Mouse (Mus musculus) embryo, embryonic 10.5 days (tissue): Measurements from ENCODE around the gene Hspg2.

Experiments used
- DNase-seq: peaks from one replicate; pipeline ENCODE4 v3.0.0-alpha.2; 2015; ENCODE audit warnings: low spot score

Hspg2 gene

DNA sequence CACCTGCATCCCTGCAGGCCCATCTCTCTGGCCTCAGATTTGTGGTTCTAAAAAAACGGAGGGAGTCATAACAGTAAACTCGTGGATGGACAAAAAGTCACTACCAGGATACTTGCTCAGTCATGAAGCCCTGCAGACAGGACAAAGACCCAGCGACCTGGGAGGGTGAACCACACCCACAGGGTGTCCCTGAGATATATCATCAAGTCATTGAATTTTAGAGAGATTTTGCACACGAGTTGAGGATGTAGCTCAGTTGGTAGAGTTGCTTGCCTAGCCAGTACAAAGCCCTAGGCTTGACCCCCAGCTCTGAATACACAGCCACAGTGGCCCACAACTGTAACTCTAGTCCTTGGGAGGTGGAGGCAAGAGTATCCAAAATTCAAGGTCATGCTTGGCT is 7.4 kb upstream of the Hspg2 start:
- DNase-seq = no peak

- no peak for DNase-seq
Observed at GRCm38 (mm10) chr4:137461981-137462690, 6.4 kb upstream of the Hspg2 start.

GRCm38 (mm10) chr4:137465125-137465787 is 3.3 kb upstream of the Hspg2 start:
- DNase-seq = no peak

DNA sequence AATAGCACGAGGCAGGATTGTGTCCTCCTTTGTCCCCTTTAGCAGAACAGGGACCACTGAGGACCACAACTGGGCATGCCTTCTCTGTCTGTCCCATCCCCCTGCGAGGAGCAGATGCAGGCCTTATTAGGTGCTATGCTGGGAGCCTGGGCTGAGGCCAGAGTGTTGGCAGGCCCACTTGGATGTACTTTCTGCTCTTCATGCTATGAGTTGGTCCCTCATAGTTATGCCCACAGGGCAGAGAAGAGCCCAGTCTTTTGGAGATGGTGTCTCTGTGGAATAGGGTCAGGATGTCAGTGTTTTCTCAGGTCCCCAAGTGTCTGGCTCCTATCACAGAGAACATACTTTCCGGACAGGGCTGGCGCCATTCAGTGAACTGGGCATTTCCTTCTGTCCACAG is 1.6 kb upstream of the Hspg2 start:
- DNase-seq = no peak

DNA sequence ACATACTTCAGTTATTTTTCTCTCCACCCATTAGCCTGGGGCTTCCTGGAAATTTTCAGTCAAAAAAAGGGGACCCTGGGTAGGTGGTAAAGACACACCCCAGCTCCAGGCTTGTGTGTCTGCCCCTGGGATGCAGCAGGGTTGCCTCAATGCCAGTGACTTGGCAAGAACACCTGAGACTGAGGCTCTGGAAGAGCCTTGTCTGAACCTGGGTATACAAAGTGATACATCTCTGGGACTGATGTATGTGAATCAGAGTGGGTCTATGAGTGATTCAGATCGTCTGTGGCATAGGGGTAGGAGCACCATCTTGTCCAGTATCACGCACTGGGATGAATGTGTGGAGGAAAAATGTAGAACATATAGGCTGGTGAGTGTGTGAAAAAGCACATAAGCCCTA is 1.0 kb upstream of the Hspg2 start:
- no peak for DNase-seq

DNA sequence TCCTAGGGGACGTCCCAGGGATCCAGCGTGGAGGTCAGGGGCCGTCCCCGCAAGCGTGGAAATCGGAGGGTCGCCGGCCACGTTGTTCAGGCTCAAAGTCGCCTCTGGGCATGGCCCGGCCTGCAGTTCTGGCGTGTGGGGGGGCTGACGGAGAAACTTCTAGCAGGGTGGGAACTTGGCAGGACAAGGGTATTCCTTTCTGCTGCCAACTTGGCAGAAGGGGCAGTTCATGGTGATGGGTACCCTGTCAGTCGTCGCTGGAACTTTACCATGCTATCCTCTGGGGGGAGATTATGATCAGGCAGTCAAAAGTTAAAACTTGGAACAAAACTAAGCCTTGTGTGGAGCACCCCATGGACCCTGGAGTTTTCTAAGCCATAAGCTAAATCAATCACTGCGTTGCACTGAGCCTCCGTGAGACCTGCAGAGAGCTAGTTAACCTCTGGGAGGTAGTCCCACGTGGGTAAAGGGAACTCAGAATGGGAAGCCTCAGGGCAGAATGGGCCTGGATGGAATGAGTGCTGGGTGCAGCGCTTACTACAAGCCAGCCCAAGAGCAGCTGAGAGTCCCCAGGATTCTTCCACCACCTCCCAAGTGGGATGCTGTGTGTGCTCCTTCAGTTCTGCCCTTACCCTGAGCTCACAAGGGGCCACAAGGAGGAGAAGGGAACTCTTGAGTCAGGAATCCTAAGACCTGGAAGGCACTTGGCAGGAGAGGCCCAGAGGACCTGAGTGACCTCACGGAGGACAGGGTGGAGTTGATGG is 694 bp downstream of the Hspg2 start:
- peak; percentile 61 for DNase-seq

DNA sequence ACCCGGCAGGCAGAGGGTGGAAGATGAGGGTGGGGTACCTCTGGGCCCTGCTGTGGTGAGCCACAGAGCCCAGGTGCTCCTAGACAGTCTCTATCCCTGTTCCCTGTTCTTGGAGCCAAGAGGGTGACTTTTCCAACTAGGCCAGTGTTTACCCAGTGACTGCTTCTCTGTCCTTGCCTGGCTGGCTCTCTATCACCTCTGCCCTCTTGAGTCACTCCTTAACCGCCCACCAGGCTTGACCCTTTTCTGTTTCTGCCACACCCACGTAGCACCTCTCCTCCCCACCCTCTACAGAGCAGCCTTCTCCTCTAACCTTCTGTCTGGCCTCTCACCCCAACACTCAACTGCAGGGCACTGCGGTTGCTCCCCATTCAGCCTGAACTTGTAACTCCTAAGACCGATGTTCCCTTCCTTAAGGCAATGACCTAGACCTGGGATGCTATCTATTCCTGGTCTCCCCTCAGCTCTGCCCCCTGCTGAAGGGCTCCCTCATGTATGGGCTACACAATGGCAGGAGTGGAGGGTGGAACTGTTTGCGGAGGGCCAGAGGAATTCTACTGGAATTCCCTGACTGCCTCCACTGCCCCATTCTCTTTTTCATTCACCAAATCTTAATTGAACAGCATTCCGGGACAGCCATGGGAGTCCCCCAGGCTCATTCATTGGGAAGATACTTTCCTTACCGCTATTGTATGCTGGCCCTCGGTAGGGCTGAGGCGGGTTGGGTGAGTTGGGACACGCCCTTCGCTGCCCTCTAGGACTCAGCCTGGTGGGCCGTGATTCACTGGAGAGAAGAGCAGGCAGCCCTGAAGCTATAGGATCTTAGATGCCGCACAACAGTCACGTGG is 1.5 kb downstream of the Hspg2 start:
- no peak for DNase-seq

DNA sequence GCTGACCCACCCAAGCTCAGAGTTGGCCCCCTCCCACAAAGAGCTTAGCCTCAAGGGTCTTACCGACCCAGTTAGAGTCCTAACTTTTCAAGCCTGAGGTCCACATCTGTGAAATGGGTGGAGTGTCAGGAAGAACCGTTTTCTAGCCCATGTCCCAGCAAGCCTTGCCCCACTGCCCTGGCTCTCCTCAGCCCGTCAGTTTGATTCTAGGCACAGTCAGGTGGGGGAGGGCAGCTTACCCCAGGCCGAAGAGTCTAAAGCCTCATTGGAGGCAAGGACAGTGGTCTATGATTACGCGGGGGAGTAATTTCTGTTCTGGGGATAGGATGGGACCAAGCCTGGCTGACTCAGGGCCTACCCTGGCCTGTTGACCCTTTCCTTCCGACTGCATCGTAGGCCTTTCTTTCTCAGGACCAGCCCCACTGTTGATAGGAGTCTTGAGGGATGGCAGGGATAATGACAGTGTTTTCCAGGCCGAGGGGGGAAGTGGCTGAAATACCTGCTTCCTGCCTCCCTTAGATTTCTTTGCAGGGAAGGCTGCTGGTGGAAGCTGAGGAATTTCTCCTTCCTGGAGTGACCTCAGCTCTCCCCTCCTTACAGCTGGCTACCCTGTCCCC is 2.2 kb downstream of the Hspg2 start:
- DNase-seq = no peak

DNA sequence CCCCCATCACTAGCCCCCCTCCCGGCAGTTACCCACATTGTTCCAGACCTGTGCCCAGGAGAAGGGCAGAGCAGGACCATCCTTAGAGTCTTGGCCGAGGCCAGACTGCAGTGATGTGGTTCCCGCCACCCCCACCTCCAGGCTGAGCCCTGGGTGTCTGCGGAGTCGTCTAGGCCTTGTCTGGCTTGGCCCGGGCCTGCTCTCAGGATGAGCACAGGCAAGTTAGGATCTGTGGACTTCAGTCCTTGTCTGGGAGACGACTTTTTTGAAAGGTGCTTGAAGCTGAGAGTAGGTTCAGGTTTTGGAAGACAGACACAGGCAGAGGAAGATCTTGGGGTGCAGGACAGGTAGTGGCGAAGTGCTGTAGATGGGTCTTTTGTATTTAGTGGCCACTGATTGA is 2.8 kb downstream of the Hspg2 start:
- DNase-seq = no peak

DNA sequence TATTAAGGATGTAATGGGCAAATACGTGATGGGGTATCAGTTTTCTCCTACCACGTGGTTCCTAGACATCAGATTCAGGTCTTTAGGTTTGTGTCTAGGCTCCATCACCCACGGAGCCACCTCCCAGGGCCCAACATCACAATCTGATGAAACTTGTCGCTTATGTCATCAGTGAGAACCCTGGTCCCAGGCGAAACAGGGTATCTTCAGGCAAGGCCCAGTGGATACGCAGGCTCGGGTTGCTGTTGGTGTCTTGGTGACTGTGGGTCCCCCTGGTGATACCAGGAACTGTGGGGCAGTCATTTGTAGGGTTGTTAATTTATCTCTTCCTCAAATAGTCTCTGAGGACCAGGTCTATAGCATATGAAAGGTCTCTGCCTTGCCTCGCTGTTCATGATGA is 4.7 kb downstream of the Hspg2 start:
- no peak for DNase-seq

DNA sequence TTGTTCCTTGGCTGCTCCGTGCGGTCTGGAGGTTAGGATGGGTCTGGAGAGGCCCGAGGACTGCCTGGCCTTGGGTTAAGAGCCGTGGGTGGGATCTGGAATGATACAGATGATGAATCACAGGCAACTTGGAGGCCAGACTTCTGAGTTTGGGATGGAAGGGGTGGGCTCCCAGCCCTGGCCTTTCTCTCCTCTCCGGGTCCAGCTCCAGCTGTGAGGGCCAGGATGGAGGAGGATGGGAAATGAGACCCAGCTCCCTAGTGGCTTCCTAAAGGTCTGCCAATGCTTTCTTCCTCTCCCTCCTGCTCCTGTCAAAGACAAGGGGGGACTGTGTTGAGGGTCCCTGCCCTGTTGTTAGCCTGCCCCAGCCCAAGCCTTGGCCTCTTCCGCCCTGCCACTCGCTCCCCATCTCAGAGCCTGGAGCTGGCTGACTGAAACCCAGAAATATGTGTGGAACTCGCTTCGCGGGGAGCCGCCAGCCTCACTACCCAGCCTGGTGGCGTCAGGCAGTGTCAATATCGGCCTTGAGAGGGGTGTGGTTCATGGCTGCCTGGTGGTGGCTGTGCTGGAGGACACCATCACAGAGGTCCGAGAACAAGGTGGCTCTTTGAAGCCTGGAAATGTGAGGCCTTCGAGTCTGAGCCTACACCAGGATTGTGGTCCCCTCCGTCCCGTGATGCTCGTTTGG is 5.3 kb downstream of the Hspg2 start:
- no peak for DNase-seq

- DNase-seq = no peak
Observed at GRCm38 (mm10) chr4:137474694-137475093, 6.1 kb downstream of the Hspg2 start.

DNA sequence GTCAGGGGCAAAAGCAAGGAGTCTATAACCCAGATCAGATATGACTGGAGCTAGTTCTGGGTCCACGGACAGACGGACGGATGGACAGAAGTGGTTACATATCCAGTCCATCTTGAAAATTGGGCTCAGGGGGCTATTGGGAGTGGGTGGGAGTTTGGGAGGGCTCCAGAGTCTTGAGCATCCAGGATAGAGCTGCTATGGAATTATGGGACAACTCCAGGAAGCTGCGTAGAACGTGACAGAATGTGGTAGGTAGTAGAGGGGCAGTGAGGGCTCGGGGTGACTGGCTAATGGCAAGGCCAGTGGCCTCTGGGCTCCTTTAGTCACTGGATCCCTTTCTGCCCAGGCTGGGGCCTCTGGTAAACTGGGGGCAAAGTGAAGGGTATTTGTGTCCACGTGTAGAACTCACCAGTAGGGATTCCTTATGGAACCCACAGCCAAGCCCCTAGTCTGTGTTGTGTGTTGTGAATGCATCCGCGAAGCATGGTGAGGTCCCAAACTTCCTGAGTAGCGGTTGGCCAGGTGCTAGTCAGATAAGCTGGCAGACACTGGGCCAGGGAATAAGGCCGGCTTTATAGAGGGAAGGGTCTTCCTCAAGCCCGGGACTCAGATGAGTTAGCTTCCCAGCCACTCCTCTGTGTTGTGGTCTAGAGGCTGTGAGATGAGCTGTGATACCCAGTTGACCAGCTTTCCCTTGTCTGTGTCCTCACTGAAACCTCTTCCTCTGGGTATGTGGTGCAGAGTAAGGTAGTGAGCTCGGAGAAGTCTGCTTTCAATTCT is 6.9 kb downstream of the Hspg2 start:
- DNase-seq = no peak

DNA sequence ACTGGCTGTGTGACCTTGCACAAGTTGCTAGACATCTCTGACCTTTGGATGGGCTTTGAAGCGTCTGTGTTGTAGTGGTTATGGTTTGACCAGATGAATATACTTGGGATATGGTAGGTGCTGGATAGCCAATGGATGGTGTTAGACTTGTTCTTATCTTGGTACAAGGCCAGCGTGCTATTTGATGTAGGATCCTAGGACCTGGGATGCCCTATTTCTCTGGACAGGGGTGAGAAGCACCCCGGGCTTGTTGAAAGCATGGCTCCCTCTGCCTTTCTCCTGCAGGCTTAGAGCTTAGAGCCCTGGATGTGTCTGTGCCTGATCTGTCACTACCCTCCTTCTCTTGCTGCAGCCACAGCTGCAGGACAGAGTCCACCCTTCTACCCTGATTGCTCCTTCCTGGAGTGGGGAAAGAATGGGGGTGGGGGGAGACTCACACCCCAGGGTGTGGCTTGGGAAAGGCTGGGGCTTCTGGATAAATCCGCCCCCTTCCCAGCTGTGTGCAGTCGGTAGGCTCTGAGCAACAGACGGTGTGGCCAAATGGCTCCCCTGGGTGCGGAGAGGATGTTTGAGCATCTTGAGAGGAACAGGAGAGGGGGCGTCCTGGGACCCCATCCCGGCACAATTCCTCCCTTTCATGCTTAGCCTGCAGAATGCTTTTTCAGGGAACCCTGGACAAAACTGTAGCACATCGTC is 7.6 kb downstream of the Hspg2 start:
- DNase-seq = no peak

GRCm38 (mm10) chr4:137476761-137477237 is 8.2 kb downstream of the Hspg2 start:
- peak; percentile 44 for DNase-seq

GRCm38 (mm10) chr4:137477611-137478010 is 9.0 kb downstream of the Hspg2 start:
- no peak for DNase-seq

DNA sequence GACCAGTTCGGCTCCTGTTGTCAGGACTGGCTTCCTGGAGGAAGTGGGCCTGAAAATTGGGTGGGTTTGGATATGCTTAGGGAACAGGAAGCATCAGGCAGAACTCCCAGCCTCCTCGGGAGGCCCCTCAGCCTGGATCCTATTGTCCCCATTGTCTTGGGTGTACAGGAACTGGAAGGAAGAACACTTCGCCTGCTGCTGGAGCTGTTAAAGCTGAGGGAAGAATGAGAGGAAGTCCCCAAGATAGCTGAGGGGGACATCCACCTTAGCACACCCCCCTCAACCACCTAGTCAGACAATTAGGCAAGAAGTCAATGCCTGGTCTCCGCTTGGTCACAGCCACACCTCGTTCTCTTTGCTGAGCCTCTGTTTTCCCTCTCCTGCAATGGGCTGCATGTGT is 9.7 kb downstream of the Hspg2 start:
- no peak for DNase-seq

- peak; percentile 69 for DNase-seq
Observed at GRCm38 (mm10) chr4:137479757-137480156, 11.2 kb downstream of the Hspg2 start.

- DNase-seq = peak; percentile 42
Observed at GRCm38 (mm10) chr4:137480191-137480992, 11.8 kb downstream of the Hspg2 start.
